Mouse (Mus musculus) cortical plate, adult 2 months (tissue): Measurements from ENCODE around the gene Tmem234. TPM values are rescaled to one million over a fixed set of nuclear protein-coding genes. Genes with fewer than 3 reads are reported as not detected.

Experiments
- H3K27ac ChIP-seq: fragments of 200-500 bp; 2 replicates; pipeline ENCODE4 v1.5.1; 2012; ENCODE audit warnings: low read length, control low read depth, inconsistent platforms; ENCODE audit not compliant: insufficient read depth
- H3K4me1 ChIP-seq: fragments of 200-500 bp; 2 replicates; pipeline ENCODE4 v1.6.1; 2011; ENCODE audit warnings: low read length; ENCODE audit not compliant: control insufficient read depth, insufficient read depth
- H3K4me3 ChIP-seq: fragments of 200-500 bp; 2 replicates; pipeline ENCODE4 v1.5.1; 2011; ENCODE audit warnings: mild to moderate bottlenecking, low read length, control low read depth; ENCODE audit not compliant: insufficient read depth
- CTCF ChIP-seq: fragments of 200-500 bp; IDR thresholded peaks from 2 replicates; pipeline ENCODE4 v1.5.1; 2011; ENCODE audit warnings: mild to moderate bottlenecking, control low read depth, low read length; ENCODE audit not compliant: insufficient read depth; ENCODE audit errors: extremely low read depth
- POLR2A ChIP-seq: fragments of 200-500 bp; IDR thresholded peaks from 2 replicates; pipeline ENCODE4 v1.6.1; 2011; ENCODE audit warnings: mild to moderate bottlenecking, low read length, control low read depth; ENCODE audit not compliant: insufficient read depth; ENCODE audit errors: extremely low read depth
- polyA plus RNA-seq: library from polyadenylated mRNA; depleted of rRNA; stranded (reverse); fragments of >200 nt; gene quantifications from 2 replicates; pipeline ENCODE4 v1.2.3, GENCODE M21; 2012

Gene Tmem234
- polyA plus RNA-seq, 1 experiment, result 143 TPM

- H3K4me3 ChIP-seq, result peak within 1 kb of the TSS; percentile 62
- peak within 1 kb of the TSS; percentile 76 for H3K27ac ChIP-seq
- TF ChIP-seq POLR2A, result peak; percentile 99
- TF ChIP-seq CTCF, result no peak
- H3K4me1 ChIP-seq, result peaks cover 8% of the 10 kb centered on the region
These were observed 18.6 kb downstream of the Tmem234 start, which contains the start of gene Iqcc for GRCm38 (mm10) chr4:129618786-129619691. Gene Iqcc, minus strand, starts transcription at chr4:129619099.

- Histone ChIP-seq H3K27ac (peak overlapping the region; percentile 16; the same call in 1 of the 2 replicates), H3K4me3 (peak overlapping the region; percentile 15), H3K4me1 (peaks cover 14% of the 10 kb centered on the region)
- TF ChIP-seq POLR2A (no peak), CTCF (no peak)
These were observed 20.2 kb downstream of the Tmem234 start for GRCm38 (mm10) chr4:129620419-129621282.

- Histone ChIP-seq H3K4me3 (peak overlapping the region; percentile 15), H3K27ac (peak overlapping the region; percentile 17; the same call in 1 of the 2 replicates), H3K4me1 (peaks cover 14% of the 10 kb centered on the region)
- TF ChIP-seq CTCF (no peak), POLR2A (no peak)
These were observed 20.9 kb downstream of the Tmem234 start for GRCm38 (mm10) chr4:129621283-129621841.

GRCm38 (mm10) chr4:129622120-129622802, 21.8 kb downstream of the Tmem234 start:
- TF ChIP-seq CTCF, result no peak
- no peak for TF ChIP-seq POLR2A
- Histone ChIP-seq H3K4me1 (peaks cover 14% of the 10 kb centered on the region), H3K27ac (peak overlapping the region; percentile 65), H3K4me3 (peak overlapping the region; percentile 69)

- Histone ChIP-seq H3K27ac (peak overlapping the region; percentile 65), H3K4me1 (peaks cover 14% of the 10 kb centered on the region)
- no peak for TF ChIP-seq CTCF
These were observed 22.5 kb downstream of the Tmem234 start for GRCm38 (mm10) chr4:129622803-129623535.

GRCm38 (mm10) chr4:129623681-129624091, 23.2 kb downstream of the Tmem234 start, which contains the start of gene Ccdc28b:
Gene Ccdc28b, minus strand, starts transcription at chr4:129623947.
- Histone ChIP-seq H3K4me3 (peak within 1 kb of the TSS; percentile 69), H3K4me1 (peaks cover 14% of the 10 kb centered on the region), H3K27ac (peak within 1 kb of the TSS; percentile 89)
- TF ChIP-seq POLR2A, result peak; percentile 76
- TF ChIP-seq CTCF, result no peak

More at GRCm38 (mm10) chr4:129622803-129623535, 22.5 kb downstream of the Tmem234 start:
- H3K4me3 ChIP-seq, result peak overlapping the region; percentile 69

- TF ChIP-seq CTCF, result no peak
- peak; percentile 96 for TF ChIP-seq POLR2A
These were observed 24.0 kb downstream of the Tmem234 start for GRCm38 (mm10) chr4:129624281-129625028.

GRCm38 (mm10) chr4:129625029-129625370, 24.5 kb downstream of the Tmem234 start:
- peaks cover 14% of the 10 kb centered on the region for H3K4me1 ChIP-seq
- peak overlapping the region; percentile 69 for H3K4me3 ChIP-seq
- TF ChIP-seq CTCF (no peak), POLR2A (peak; percentile 45; the same call in 1 of the 2 replicates)
- H3K27ac ChIP-seq, result peak overlapping the region; percentile 54

More at GRCm38 (mm10) chr4:129624281-129625028, 24.0 kb downstream of the Tmem234 start:
- Histone ChIP-seq H3K4me3 (peak overlapping the region; percentile 69), H3K27ac (peak overlapping the region; percentile 89), H3K4me1 (peaks cover 14% of the 10 kb centered on the region)
